Mouse (Mus musculus): ENCODE measurements around the gene Grsf1.

The Grsf1 gene

DNA sequence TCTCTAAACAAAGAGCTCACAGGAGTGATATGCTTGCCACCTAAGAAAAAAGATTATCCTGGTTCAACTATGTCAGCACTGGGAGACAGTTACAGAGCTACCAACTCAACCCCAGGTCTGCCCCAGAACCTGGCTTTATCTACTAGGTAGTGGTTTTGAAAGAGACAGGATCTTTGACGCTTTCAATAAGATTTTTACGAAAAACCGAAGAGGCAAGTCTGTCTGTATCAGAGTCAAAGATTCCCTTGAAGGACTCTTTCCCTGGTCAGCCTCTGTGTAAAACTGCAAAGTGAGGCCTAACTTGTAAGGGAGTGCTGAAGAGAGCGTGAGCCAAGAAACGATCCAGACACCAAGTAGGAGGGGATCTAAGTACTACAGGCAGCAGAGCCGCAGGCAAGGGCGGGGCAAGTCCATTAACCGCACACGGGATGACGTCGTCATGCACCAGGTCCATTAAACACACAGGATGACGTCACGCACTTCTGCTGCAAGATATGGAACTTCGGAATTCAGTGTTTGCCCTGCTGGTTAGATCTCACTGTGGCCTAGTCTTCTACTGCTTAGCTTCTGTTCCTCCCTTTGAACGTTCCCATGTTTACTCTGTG is 12.7 kb upstream of the Grsf1 start:
- DNase-seq (ENCODE audit: low read depth, low spot score), result peak; percentile 88

DNA sequence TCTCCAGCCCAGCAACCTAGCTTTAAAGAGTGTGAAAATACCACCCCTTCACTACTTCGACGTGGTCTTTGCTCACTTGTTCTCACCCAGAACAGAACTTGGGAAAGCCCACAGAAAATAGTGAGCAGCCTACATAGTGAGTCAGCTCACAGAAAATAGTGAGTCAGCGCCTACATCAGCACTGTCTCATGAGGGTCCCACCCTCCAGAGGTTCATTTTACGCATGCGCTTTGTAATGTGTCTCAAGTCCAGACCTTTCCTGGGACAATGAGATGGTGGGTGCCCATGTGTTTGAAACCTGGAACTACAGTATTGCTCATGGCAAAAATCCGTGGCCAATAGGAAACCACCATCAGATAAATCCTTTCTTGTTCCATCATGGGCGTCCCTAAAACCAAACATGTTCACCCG is 12.0 kb upstream of the Grsf1 start:
- DNase-seq (ENCODE audit: low read depth, low spot score), result peak; percentile 32

DNA sequence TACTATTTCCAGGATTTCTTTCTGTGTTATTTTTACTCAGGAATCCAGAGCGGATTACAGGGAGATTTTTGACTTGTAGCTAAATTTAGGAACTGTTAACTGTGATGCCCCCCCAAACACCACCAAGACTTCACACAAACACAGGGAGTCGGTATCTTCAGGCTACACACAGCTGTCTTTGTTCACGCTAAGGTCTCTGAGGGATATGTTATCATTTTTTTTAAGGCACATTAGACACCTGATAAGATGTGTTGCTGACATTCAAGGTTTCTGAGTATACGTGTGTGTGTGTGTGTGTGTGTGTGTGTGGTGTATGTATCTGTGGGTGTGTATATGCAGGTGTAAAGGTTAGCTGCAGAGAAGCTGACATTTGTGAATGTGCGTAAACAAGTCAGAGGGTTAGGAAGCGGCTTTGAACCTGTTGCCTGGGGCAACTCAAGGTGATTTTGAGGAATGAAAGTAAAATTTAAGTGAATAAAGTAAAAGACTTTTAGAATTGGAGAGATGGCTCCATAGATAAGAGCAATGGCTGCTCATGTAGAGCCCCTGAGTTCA is 9.9 kb upstream of the Grsf1 start:
- no peak for DNase-seq (ENCODE audit: low read depth, low spot score)

DNA sequence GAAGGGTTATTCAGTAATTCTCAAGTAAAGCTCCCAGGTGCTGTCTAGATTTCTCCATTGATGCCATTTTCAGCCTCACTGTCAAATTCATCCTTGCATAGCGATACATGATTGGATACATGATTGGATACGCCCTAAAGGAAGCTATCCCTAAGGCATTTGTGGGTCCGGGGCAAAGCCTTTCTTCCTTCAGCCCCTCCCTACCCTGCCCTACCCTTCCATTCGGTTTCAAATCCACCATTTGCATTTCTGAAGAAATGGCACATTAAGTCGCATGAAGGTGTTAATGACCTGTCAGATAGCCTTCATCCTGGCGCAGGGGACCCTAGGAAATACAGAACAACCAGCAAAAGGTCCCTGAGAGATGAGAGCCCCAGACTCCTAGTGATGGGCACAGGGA is 9.3 kb upstream of the Grsf1 start:
- DNase-seq (ENCODE audit: low read depth, low spot score), result peak; percentile 74

DNA sequence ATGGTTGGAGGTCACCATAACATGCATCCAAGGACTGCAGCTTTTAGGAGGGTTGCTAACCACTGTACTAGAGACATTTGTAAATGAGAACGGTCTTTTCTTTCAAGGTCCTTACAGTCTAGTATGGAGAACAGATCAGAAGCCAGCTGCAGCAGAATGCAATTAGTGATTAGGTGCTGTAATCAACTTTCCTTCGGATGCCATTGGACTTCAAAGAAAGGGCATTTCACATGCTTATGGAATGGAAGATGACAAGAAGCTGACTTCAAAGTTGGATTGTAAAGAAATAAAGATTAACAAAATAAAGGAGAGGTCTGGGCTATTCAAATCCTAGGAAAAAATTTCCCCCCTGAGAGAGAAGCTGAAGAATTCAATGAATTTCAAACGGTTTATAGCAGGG is 8.3 kb upstream of the Grsf1 start:
- DNase-seq (ENCODE audit: low read depth, low spot score), result no peak

DNA sequence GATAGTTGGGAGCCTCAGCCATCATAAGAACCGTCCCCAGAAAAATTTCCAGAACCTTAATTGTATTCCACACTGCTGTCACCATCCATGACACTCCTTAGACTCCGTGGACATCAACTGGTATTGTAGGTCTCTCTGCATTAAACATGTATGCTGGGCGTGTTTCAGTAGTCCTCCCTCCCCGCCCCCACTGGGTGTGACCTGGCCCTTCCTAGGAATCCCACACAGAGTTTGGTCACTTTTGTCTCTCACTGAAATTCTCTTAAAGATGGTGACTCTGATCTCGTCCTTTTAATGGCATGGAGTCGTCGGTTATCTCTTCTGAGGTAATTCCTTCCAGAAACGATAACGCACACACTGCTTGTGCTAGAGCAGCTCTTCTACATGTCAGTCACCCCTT is 7.7 kb upstream of the Grsf1 start:
- DNase-seq (ENCODE audit: low read depth, low spot score), result no peak

DNA sequence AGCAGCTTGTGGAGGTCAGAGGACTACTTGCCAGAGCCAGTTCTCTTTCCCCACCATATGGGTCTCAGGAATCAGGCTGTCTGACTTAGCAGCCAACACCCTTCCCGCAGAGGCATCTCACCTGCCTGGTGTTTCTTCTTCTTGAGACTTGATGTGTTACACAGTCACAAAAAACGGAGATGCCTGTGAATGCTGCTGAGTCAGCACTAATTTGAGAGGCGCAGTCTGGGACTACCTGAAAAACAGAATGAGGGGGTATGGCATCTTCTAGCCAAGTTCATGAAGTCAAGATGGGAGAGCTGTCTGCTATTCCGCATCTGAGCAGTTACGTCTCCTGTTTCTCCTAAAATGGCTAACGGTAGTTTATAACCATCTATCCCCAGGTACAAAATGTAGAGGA is 4.6 kb upstream of the Grsf1 start:
- peak; percentile 41 for DNase-seq (ENCODE audit: low read depth, low spot score)

DNA sequence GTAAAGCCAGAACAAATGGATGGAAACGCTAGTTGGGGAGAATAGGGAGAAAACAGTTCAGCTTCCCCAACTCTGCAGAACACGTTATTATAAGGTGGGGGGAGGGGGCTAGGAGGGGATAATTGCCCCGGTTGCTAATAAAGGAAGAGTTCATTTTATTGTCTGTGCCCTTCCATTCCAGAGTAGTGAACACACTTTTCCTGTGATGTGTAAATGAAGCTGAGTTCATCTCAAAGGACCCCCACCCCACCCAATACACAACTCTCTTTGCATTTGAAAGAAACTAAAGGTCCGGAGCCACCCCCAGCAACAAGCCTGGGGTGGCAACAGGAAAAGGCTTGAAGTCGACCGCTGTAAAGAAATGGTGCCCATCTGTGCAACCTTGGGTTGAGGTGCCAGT is 3.4 kb upstream of the Grsf1 start:
- DNase-seq (ENCODE audit: low read depth, low spot score), result peak; percentile 95

DNA sequence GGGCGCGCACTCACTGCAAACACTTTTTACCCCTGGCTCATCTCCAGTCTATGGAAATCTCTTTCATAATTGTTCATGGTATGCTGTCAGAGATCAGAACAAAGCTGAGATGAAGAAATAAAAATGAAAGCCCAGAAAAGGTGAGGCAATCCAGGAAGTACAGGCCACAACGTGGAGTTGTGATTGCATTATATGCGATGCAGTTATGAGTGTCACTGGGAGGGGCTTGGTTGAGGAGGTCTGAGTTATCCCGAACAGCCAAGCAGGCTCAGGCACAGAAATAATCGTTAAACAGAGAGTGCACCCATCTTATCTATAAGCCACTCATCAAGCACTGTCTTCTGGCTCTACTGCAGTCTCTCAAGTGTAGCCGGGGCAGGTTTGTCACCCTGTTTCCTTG is 3.0 kb upstream of the Grsf1 start:
- DNase-seq (ENCODE audit: low read depth, low spot score), result no peak

DNA sequence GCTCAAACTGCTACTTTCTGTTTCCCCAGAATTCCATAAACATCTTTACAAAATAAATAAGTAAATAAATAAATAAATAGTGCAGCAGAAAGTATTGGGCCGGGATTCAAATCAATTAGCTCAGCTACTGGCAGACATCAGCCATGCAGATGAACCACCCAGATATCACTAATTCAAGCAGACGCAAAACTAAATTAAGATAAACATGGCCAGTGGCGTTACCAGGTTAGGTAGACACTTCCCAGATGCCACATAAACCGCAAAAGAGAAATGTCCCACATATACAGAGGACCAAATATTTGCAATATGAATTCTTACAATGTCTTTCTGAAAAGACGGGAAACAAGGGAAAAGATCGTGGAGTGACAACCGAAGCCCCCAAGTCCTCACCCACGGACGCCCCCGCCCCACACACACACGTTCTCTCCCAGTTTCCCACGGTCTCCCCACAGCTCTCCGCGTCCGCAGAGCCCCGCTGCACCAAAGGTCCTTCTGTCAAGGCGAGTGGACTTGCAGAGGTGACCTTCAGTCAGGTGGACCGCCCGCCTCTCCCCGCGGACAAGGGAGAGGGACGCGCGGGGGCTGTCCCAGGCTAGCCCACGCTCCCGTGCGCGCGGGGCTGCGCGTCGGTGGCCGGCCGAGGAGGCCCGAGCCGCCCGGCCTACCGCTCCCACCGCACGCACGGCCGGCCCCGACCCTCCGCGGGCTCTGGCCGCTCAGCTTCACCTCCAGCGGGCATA is 1.1 kb downstream of the Grsf1 start:
- no peak for DNase-seq (ENCODE audit: low read depth, low spot score)

DNA sequence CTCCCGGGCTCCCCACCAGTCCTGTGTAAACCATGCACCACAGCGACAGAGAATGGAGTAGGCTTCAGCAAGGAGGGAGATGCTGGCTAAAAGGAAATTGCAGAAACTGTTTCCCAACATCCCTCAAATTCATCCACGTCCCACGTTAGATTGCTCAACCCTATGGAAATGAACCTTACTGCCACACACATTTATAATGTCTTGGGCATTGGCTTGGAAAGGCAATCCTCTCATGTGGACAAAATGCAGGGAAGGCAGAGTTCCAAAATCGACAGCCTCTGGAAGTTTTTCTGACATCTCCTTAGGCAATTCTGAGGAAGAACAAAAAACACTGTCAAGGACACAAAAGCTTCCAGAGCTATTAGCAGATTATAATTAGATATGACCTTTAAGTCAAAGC is 12.1 kb downstream of the Grsf1 start:
- DNase-seq (ENCODE audit: low read depth, low spot score), result no peak

DNA sequence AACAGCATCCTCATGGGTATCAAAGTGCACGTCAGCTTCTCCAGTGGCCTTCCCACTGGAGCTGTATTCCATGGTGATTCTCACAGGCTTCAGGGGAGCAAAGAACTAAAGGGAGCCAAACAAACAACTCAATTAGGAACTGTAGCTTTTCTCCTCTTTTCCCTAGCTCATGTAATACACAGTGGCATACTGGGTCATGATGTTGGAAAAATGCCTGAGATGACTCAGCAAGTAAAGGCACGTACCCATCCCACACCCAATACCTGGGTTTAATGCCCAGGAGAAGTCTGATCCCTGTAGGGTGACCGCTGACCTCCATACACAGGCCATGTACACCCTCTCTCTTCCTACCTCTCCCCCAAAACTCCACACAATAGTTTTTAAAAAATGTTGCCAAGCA is 12.8 kb downstream of the Grsf1 start:
- no peak for DNase-seq (ENCODE audit: low read depth, low spot score)

DNA sequence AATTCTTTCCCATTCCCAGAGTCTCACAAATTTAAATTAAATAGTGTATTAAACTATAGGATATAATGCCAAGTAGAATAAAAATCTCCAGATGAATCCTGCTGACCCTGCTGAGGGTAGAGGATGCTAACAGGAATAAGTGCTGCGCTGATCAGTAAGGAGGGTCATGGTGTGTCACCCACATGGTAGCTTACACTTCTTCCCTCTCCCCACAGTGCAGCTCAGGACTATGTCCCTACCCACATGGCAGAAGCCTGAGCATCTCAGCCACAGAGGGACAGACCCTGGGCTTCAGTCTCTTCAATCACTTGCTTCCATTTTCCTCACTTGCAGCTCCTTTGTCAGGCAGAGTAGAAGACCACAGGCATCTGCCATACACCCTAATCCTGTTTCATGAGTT is 18.1 kb downstream of the Grsf1 start:
- DNase-seq (ENCODE audit: low read depth, low spot score), result no peak

DNA sequence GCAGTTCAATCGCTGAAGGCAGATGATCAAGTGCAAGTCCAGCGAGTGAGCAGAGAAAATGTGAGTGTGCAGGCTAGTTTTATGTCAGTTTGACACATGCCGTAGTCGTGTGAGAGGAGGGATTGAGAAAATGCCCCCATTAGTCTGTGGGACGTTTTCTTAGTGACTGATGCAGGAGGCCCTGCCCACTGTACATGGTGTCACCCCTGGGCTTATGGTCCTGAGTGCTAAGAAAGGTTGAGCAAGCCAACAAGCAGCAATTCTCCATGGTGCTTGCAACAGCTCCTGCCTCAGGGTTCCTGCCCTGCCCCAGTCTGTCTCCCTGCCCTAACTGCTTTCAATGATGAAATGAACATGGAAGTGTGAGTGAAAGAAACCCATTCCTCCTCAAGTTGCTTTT is 23.4 kb downstream of the Grsf1 start:
- DNase-seq (ENCODE audit: low read depth, low spot score), result no peak

DNA sequence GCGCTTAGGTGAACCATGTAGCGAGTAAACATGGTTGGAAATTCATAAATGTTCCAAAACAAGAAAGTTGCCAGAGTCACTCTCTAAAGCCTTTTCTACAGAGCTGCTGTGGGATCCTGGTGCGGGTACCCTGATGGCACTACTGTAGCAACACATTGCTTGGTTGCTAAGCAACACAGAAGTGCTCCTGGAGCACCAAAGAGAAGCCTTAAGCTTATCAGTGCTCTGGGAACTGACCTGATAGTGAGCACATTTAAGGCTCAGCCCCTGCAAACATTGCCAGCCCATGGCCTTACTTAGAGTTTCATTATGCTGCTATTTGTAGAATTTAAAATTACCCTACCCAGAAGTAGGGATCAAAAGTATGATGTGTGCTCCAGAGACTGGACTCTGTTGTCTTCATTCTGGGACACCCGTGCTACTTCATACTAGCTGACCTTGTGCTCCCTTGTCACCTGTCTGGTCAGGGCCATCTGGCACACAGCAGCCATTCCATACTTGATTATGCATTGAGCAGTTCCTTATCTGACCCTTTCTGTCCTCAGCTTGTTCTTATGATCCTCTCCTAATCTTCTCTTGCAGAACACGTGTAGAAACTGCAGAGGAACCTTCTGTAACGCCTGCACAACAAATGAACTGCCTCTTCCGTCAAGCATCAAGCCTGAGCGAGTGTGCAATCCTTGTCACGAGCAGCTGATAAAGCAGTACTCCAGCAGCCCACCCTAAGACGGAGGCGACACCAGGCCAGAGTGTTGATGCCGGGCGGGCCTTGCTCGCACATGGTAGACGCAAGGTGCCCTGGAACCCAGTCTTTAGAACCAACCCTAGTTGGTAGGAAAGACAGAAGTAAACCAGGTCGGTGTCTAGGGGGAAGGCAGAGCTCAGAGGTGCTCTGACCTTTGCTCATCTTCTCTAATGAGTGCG is 26.5 kb downstream of the Grsf1 start:
- DNase-seq (ENCODE audit: low read depth, low spot score), result no peak

DNA sequence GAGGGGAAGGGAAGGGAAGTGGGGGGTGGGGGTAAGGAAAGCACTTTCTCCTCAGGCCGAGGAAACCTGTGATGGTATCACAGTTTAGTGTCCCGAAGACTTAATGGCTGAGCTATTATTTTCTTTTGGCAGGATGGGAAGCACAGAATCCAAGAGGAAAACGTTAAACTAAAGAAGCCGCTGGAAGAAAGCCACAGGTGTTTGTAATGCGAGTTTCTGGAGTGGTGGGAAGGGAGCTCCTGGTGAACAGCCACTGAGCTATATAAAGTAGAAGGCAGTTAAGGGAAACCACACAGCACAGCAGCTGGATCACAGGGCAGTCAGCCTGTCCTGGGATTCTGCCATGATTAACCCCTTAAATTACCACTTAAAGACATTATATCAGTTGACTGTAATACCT is 30.6 kb downstream of the Grsf1 start:
- DNase-seq (ENCODE audit: low read depth, low spot score), result no peak

DNA sequence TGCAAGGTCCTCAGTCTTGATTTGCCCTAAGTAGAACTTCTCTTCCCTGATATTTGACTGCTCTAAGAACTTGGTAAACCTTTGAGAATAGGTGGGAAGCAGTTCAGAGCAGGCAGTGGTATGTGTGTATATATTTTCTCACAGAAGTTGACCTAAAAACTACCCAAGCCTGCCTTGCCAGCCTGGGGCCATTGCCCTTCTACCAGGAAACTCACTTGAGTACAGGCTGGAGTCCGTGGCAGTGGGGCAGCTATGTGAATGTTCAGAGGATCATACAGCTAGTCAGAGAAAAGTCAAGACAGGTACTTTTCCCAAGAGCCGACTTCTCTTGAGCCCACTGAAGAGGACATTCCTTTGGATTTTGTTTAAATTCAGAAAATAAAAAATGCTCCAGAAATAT is 31.1 kb downstream of the Grsf1 start:
- DNase-seq (ENCODE audit: low read depth, low spot score), result no peak

DNA sequence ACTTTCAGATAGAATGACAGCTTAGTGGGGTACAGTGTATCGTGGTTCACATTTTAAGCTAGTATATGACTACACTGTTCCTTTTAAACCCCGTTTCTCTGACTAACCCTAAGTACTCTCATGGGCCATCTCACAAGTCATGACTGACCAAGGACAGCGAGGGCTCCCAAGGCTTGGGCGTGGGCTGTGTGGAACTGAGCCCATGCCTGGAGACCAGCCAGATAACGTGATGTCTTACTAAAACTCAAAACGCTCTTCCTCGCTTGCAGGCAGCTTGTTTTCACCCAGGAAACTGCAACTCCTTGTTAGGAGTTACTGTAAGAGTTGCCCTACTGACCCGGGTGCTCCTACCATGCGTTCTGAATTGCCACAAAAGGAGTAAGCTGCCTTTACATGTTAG is 32.5 kb downstream of the Grsf1 start:
- DNase-seq (ENCODE audit: low read depth, low spot score), result no peak

DNA sequence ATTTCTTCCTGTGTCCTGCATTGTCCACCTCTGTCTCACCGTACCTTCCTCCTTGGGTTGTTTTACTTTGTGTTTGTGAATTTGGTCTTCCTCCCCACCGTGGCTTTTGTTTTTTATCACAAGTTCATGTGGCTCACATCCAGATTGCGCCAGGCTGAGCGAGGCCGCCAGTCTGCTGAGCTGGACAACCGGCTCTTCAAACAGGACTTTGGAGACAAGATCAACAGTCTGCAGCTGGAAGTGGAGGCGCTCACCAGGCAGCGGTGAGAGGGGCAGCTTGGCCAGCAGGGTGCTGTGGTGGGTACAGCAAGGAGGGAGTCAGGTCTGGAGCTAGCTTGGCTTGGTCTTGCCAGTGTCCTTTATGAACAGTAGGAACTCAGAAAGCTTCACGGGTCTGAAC is 33.2 kb downstream of the Grsf1 start:
- no peak for DNase-seq (ENCODE audit: low read depth, low spot score)

DNA sequence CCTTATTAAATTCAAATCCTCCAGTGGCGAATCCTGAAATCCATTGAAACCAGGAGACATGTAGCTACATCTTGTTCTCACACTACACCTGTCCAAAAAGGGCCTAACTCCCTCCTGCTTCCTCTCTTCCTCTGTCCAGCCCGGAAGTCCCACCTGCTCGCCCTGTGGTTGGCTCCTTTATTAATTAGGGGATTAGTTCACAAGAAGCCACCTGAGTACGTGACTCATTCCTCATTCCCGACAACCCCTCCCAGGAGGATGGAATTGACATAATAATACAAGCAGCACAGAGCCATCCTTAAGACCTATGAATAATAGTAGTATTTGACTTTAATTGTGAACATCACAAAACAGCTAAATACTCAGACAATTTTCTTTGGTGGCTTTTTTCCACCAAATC is 41.9 kb downstream of the Grsf1 start:
- peak; percentile 21 for DNase-seq (ENCODE audit: low read depth, low spot score)

DNA sequence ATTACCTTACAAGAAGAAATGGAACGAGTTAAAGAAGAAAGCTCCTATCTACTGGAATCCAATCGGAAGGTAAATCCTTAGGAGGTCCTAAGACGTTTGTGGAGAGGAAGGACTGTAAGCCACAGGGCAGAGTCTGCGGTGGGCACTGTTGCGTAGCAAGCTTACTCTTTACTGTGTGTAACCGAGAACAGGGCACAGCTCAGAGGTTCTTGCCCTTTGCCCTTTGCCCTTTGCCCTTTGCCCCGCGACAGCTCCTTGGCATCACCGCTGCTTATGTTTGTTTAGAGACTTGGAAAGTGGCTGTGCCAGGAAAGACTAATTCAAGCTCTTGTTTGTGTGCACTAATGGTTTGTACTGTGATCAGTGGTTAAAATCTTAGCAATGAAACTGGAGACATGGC is 43.5 kb downstream of the Grsf1 start:
- DNase-seq (ENCODE audit: low read depth, low spot score), result no peak

DNA sequence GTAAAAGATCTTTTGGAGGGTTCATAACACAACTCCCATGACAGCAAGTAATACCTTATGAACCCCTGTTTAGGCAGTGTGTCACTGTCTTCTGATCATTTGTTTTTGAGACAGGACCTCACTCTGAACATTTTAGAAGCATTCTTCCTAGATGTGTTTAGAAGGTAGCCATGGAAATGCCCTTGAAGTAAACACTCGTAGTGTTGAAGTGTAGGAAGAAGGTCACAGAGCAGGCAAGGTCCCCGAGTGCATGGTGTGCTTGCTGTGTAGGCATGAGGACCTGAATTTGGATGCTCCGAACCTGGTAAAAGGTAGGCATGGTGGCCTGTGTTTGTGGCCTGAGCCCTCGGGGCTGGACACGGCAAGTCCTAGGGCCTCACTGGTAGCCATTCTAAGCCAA is 44.4 kb downstream of the Grsf1 start:
- no peak for DNase-seq (ENCODE audit: low read depth, low spot score)
